Mouse (Mus musculus): ENCODE results near the gene Rarg. TPM values are rescaled to one million over a fixed set of nuclear protein-coding genes. Genes with fewer than 3 reads are reported as not detected.

The Rarg gene
- polyA plus RNA-seq, 1 experiment from 2014 or later: 9.1 TPM

GRCm38 (mm10) chr15:102202971-102203834 lies 54.1 kb downstream of the Rarg start, which contains the start of gene Zfp740:
Gene Zfp740, plus strand, starts transcription at chr15:102203249.
- peak within 1 kb of the TSS; percentile 89 for H3K4me3 ChIP-seq
- no peaks in the 10 kb centered on the region for H3K27me3 ChIP-seq (replicated peaks)
- H3K9ac ChIP-seq: peak within 1 kb of the TSS; percentile 96
- H3K4me2 ChIP-seq: peak within 1 kb of the TSS; percentile 75
- WGBS: under 1% methylated on average over 58 of the region's 68 CpGs
- ATAC-seq (ENCODE audit: extremely low read depth, insufficient number of reproducible peaks, low FRiP score, low TSS enrichment): peak; percentile 94
- H3K9me3 ChIP-seq: no peaks in the 10 kb centered on the region
- H3K36me3 ChIP-seq: peaks cover 52% of the 10 kb centered on the region
- peaks cover 39% of the 10 kb centered on the region for H3K4me1 ChIP-seq
- peak within 1 kb of the TSS; percentile 99 for H3K27ac ChIP-seq (replicated peaks)

GRCm38 (mm10) chr15:102198841-102199240 lies 58.5 kb downstream of the Rarg start:
- Histone ChIP-seq H3K9me3 (no peaks in the 10 kb centered on the region), H3K4me3 (no peak overlapping the region), H3K4me1 (peaks cover 11% of the 10 kb centered on the region), H3K27ac (replicated peaks) (no peak overlapping the region), H3K9ac (no peak overlapping the region), H3K4me2 (no peak overlapping the region), H3K36me3 (peaks cover 17% of the 10 kb centered on the region), H3K27me3 (replicated peaks) (no peaks in the 10 kb centered on the region)
- 78% methylated on average over 4 of the region's 4 CpGs for WGBS
- ATAC-seq (ENCODE audit: extremely low read depth, insufficient number of reproducible peaks, low FRiP score, low TSS enrichment): no peak

DNA sequence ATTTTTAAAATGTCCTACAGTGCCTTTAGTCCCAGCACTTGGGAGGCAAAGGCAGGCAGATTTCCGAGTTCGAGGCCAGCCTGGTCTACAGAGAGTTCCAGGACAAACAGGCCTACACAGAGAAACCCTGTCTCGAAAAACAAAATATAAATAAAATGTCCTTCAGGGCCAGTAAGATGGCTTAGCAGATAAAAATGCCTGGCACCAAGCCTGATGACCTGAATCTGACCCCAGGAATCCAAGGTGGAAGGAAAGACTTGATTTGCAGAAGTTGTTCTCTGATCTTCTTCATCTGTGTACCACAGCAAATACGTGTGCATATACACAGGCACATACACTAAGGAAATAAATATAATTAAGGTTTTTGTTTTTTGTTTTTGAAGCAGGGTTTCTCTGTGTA lies 61.9 kb downstream of the Rarg start:
- no peak overlapping the region for H3K4me3 ChIP-seq
- ATAC-seq (ENCODE audit: extremely low read depth, insufficient number of reproducible peaks, low FRiP score, low TSS enrichment): no peak
- peaks cover 7% of the 10 kb centered on the region; the same call in 1 of the 2 replicates for H3K4me1 ChIP-seq
- WGBS: 69% methylated on average over 4 of the region's 4 CpGs
- no peak overlapping the region for H3K9ac ChIP-seq
- no peak overlapping the region for H3K4me2 ChIP-seq
- peaks cover 12% of the 10 kb centered on the region for H3K36me3 ChIP-seq
- H3K27ac ChIP-seq (replicated peaks): no peak overlapping the region
- no peaks in the 10 kb centered on the region for H3K9me3 ChIP-seq
- H3K27me3 ChIP-seq (replicated peaks): no peaks in the 10 kb centered on the region

DNA sequence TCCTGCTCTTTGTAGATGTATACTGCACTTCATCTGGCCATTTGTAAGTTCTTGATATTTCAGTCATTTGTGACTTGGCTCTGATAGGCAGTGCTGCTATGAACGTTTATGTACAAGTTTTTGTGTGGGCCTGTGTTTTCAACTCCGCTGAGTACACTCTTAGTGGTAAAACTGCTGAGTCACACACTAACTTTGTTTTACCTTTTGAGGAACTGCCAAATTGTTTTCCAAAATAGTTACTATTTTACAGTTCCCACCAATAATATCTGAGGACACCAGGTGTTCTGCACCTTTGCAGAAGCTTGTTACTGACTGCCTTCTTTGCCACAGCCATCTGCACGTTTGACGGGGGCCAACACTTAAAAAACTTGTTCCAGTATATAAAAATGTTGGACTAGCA lies 62.9 kb downstream of the Rarg start:
- WGBS: 82% methylated on average over 4 of the region's 4 CpGs
- no peak overlapping the region for H3K27ac ChIP-seq (replicated peaks)
- H3K4me3 ChIP-seq: no peak overlapping the region
- peaks cover 7% of the 10 kb centered on the region; the same call in 1 of the 2 replicates for H3K36me3 ChIP-seq
- H3K4me1 ChIP-seq: peaks cover 7% of the 10 kb centered on the region; the same call in 1 of the 2 replicates
- H3K27me3 ChIP-seq (replicated peaks): no peaks in the 10 kb centered on the region
- H3K9ac ChIP-seq: no peak overlapping the region
- no peak for ATAC-seq (ENCODE audit: extremely low read depth, insufficient number of reproducible peaks, low FRiP score, low TSS enrichment)
- H3K4me2 ChIP-seq: no peak overlapping the region
- H3K9me3 ChIP-seq: no peaks in the 10 kb centered on the region

DNA sequence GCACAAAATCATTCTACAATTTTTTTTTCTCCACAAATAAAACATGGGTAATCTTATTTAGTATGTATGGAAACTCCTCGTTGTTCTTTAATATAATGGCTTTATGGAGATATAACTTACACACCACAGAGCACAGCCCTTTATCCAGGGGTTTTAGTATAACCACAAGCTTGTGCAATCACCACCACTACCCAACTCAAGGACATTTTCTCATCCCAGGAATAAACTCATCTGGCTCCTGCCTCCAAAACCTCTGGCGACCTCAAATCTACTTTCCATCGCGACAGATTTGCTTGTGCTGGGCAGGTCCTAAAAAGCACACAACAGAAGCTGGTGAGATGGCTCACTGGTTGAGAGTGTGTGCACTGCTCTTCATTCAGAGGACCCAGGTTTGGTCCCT lies 63.7 kb downstream of the Rarg start:
- H3K4me2 ChIP-seq: no peak overlapping the region
- 77% methylated on average over 4 of the region's 4 CpGs for whole genome bisulfite sequencing
- no peak for ATAC-seq (ENCODE audit: extremely low read depth, insufficient number of reproducible peaks, low FRiP score, low TSS enrichment)
- no peaks in the 10 kb centered on the region for H3K9me3 ChIP-seq
- H3K36me3 ChIP-seq: no peaks in the 10 kb centered on the region; the same call in 1 of the 2 replicates
- no peak overlapping the region for H3K27ac ChIP-seq (replicated peaks)
- H3K4me3 ChIP-seq: no peak overlapping the region
- H3K9ac ChIP-seq: no peak overlapping the region
- H3K4me1 ChIP-seq: peaks cover 7% of the 10 kb centered on the region; the same call in 1 of the 2 replicates
- H3K27me3 ChIP-seq (replicated peaks): no peaks in the 10 kb centered on the region

DNA sequence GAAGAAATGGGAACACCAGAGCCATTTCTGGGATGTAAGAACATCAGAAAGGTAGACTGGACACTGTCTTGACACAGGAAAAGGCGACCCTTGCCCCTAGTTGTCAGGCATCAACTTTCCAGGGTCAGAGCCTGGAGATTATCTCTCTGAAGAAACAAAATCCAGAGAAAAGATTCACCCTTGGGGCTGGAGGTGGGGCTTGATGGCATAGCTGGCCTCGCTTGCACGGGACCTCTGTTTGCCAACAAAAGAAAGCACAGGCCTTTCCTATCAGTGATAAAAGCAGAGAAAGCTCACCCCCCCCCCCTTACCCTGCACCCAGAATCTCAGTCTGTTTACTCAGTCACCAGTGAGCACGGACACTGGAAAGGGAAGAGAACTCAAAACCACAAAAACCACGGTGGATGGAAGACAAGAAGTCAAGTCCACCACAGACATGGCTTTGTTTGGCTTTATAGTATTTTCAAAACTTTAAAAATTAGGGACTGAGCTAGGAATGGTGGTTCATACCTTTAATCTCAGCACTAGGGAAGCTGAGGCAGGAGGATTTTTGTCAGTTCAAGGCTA lies 64.4 kb downstream of the Rarg start:
- H3K27me3 ChIP-seq (replicated peaks): no peaks in the 10 kb centered on the region
- peaks cover 7% of the 10 kb centered on the region; the same call in 1 of the 2 replicates for H3K4me1 ChIP-seq
- 0 out of 2 replicates have a peak overlapping the region, but pooled peaks have one; percentile 6 for H3K27ac ChIP-seq (replicated peaks)
- H3K9me3 ChIP-seq: no peaks in the 10 kb centered on the region
- 36% methylated on average over 5 of the region's 5 CpGs for WGBS
- no peak for ATAC-seq (ENCODE audit: extremely low read depth, insufficient number of reproducible peaks, low FRiP score, low TSS enrichment)
- no peak overlapping the region for H3K4me2 ChIP-seq
- no peak overlapping the region for H3K9ac ChIP-seq
- no peak overlapping the region for H3K4me3 ChIP-seq
- peaks cover 2% of the 10 kb centered on the region; the same call in 1 of the 2 replicates for H3K36me3 ChIP-seq

DNA sequence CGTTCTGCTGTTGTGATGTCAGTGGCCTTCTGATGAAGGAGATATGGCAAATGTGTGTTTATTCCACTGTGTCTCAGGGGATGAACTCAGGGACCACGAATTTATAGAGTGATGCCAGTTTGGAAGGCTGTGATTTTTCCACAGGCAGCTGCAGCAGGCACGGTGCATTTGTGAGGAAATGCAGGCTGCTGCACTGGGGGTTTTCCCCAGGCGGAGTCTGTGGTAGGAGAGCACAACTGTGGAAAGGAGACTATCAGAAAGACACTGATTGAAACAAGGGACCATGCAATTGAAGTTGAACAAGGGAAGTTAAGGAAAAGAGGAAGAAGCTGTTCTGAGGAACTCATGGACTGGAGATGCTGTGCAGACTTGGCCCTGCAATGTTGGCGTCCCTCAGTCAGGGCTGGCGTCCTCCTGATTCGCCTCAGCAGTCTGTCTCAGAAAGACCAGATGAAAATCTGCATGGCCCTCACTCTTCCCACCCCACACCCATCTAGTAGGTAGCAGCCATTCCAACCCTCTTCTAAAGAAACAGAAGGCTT lies 65.0 kb downstream of the Rarg start:
- H3K9ac ChIP-seq: no peak overlapping the region
- WGBS: 53% methylated on average over 7 of the region's 7 CpGs
- no peak overlapping the region for H3K4me3 ChIP-seq
- peaks cover 8% of the 10 kb centered on the region; the same call in 1 of the 2 replicates for H3K36me3 ChIP-seq
- no peak for ATAC-seq (ENCODE audit: extremely low read depth, insufficient number of reproducible peaks, low FRiP score, low TSS enrichment)
- peaks cover 7% of the 10 kb centered on the region; the same call in 1 of the 2 replicates for H3K4me1 ChIP-seq
- no peaks in the 10 kb centered on the region for H3K27me3 ChIP-seq (replicated peaks)
- H3K4me2 ChIP-seq: no peak overlapping the region
- no peaks in the 10 kb centered on the region for H3K9me3 ChIP-seq
- 0 out of 2 replicates have a peak overlapping the region, but pooled peaks have one; percentile 6 for H3K27ac ChIP-seq (replicated peaks)

DNA sequence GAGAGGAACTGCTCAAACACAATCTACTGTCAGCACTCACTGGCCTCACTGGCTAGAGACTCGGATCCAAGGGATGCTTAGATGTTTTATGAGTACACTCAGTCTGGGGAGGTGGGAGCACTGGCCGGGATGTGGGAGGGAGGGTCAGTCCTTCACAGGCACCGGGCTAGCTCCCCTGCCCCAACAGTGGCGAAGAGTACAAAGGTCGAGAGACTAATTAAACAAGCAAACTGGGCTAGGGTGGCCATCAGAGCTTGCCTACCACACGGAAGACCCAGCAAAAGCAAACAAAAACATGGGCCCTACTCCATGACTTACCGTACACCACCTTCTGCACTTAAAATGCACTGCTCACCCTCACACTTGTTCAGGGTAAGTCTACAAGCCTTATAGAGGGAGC lies 65.6 kb downstream of the Rarg start:
- no peak overlapping the region for H3K27ac ChIP-seq (replicated peaks)
- ATAC-seq (ENCODE audit: extremely low read depth, insufficient number of reproducible peaks, low FRiP score, low TSS enrichment): no peak

DNA sequence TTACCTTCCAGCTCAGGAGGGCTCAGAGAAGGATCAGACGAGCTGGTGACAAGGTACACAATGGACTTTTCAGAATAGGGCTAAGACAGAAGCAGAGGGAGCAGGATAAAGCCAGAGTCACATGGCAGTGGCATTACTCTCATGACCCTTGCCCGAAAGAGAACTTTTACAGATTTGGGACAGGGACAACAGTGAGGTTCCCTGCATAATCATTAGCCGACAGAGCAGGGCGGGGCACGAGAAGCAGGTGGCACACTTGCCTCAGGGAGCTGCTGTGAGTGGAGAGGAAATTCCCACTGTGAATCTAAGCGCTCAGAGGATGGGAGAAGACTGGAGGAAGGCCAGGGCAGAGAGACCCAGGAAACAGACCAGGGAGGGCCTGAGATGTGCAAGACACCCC lies 68.4 kb downstream of the Rarg start:
- no peaks in the 10 kb centered on the region for H3K9me3 ChIP-seq
- H3K4me2 ChIP-seq: no peak overlapping the region
- H3K36me3 ChIP-seq: peaks cover 39% of the 10 kb centered on the region
- no peaks in the 10 kb centered on the region for H3K27me3 ChIP-seq (replicated peaks)
- H3K4me3 ChIP-seq: no peak overlapping the region
- H3K27ac ChIP-seq (replicated peaks): no peak overlapping the region
- WGBS: 73% methylated on average over 6 of the region's 6 CpGs
- H3K4me1 ChIP-seq: peaks cover 10% of the 10 kb centered on the region; the same call in 1 of the 2 replicates
- H3K9ac ChIP-seq: no peak overlapping the region
- no peak for ATAC-seq (ENCODE audit: extremely low read depth, insufficient number of reproducible peaks, low FRiP score, low TSS enrichment)

More for the DNA sequence above, 65.6 kb downstream of the Rarg start:
- Histone ChIP-seq H3K9ac (no peak overlapping the region), H3K4me3 (no peak overlapping the region), H3K4me1 (peaks cover 10% of the 10 kb centered on the region; the same call in 1 of the 2 replicates), H3K36me3 (peaks cover 12% of the 10 kb centered on the region; the same call in 1 of the 2 replicates), H3K9me3 (no peaks in the 10 kb centered on the region), H3K4me2 (no peak overlapping the region), H3K27me3 (replicated peaks) (no peaks in the 10 kb centered on the region)
- 57% methylated on average over 7 of the region's 7 CpGs for WGBS

GRCm38 (mm10) chr15:102188096-102188495 lies 69.2 kb downstream of the Rarg start:
- no peak overlapping the region for H3K4me3 ChIP-seq
- peaks cover 47% of the 10 kb centered on the region for H3K36me3 ChIP-seq
- no peak overlapping the region for H3K27ac ChIP-seq (replicated peaks)
- H3K9me3 ChIP-seq: no peaks in the 10 kb centered on the region
- H3K9ac ChIP-seq: no peak overlapping the region
- H3K27me3 ChIP-seq (replicated peaks): no peaks in the 10 kb centered on the region
- no peak overlapping the region for H3K4me2 ChIP-seq
- ATAC-seq (ENCODE audit: extremely low read depth, insufficient number of reproducible peaks, low FRiP score, low TSS enrichment): no peak
- WGBS: 79% methylated on average over 10 of the region's 10 CpGs
- peaks cover 9% of the 10 kb centered on the region; the same call in 1 of the 2 replicates for H3K4me1 ChIP-seq

- ATAC-seq (ENCODE audit: extremely low read depth, insufficient number of reproducible peaks, low FRiP score, low TSS enrichment): no peak
- no peak overlapping the region for H3K9ac ChIP-seq
- WGBS: 75% methylated on average over 11 of the region's 11 CpGs
Measured at GRCm38 (mm10) chr15:102186239-102186638, 71.1 kb downstream of the Rarg start.

More at GRCm38 (mm10) chr15:102186239-102186638, 71.1 kb downstream of the Rarg start:
- Histone ChIP-seq H3K4me2 (no peak overlapping the region), H3K4me1 (peaks cover 3% of the 10 kb centered on the region; the same call in 1 of the 2 replicates), H3K27me3 (replicated peaks) (no peaks in the 10 kb centered on the region), H3K36me3 (peaks cover 51% of the 10 kb centered on the region), H3K9me3 (no peaks in the 10 kb centered on the region), H3K27ac (replicated peaks) (no peak overlapping the region), H3K4me3 (no peak overlapping the region)

All from heart, embryonic 13.5 days (tissue).